In genomic region chr6:29022115-29022514, GRCm38 (mm10) we compare ENCODE assay signal across 29 mouse cellular contexts. TPM values are rescaled to one million over a fixed set of nuclear protein-coding genes. Genes with fewer than 3 reads are reported as not detected.
A peak's percentile ranks its signal among the peaks of the same experiment; 100 is the strongest.
DNase-seq lines count a peak whose midpoint lies in the region; ATAC-seq lines count a peak whose summit lies in the region.
"Had no signal": no experiment of that assay in that cellular context is flagged by ENCODE, and none has a peak within 500 bp of the region (broad histone marks: within the 10 kb centered on the region; RNA-seq: fewer than 3 reads in every experiment).

No protein-coding gene starts in this region.

- peak; percentile 66 for DNase-seq in heart, embryonic 10.5 days (ENCODE audit: low spot score)
- DNase-seq in heart, postnatal 4 days = no peak
- DNase-seq in kidney, adult 9 months = no peak
- peak; percentile 44 for DNase-seq in midbrain, embryonic 11.5 days (ENCODE audit: low spot score, missing footprints)
- DNase-seq: adrenal gland, adult 8-10 months; adrenal gland, postnatal 25 days; cerebellum, adult 18-20 months; cerebellum, adult 9-10 months; cerebellum, postnatal 14 days; gastrocnemius, adult 2 months; gastrocnemius, postnatal 14 days; heart, adult 11 months; heart, postnatal 10 days; heart, postnatal 36 days had no signal

- H3K4me2 ChIP-seq in kidney, embryonic 16.5 days (replicated peaks; ENCODE audit: low read depth, low read length) = no peak overlapping the region
- no peak overlapping the region for H3K4me2 ChIP-seq in midbrain, embryonic 11.5 days
- no peak overlapping the region for H3K4me2 ChIP-seq in midbrain, embryonic 13.5 days (replicated peaks)
- no peak overlapping the region for H3K4me2 ChIP-seq in hindbrain, embryonic 12.5 days (replicated peaks)
- H3K4me2 ChIP-seq: heart, embryonic 12.5 days; heart, embryonic 15.5 days; hindbrain, embryonic 15.5 days had no signal

- H3K27me3 ChIP-seq in heart, embryonic 10.5 days (ENCODE audit: insufficient read depth, poor library complexity, severe bottlenecking) = peaks cover 89% of the 10 kb centered on the region
- H3K27me3 ChIP-seq in kidney, embryonic 16.5 days (ENCODE audit: insufficient read depth, low read length) = peaks cover 7% of the 10 kb centered on the region; the same call in 1 of the 2 replicates
- H3K27me3 ChIP-seq in midbrain, embryonic 11.5 days (ENCODE audit: control insufficient read depth, insufficient read depth, low read length) = peaks cover 7% of the 10 kb centered on the region; the same call in 1 of the 2 replicates
- peaks cover 37% of the 10 kb centered on the region for H3K27me3 ChIP-seq in midbrain, embryonic 13.5 days
- H3K27me3 ChIP-seq in hindbrain, embryonic 12.5 days = peaks cover 42% of the 10 kb centered on the region

- peaks cover 8% of the 10 kb centered on the region; the same call in 1 of the 2 replicates for H3K4me1 ChIP-seq in heart, embryonic 10.5 days
- H3K4me1 ChIP-seq in kidney, embryonic 16.5 days (ENCODE audit: insufficient read depth, low read length) = peaks cover 13% of the 10 kb centered on the region; the same call in 1 of the 2 replicates
- H3K4me1 ChIP-seq in midbrain, embryonic 11.5 days (ENCODE audit: control insufficient read depth, insufficient read depth, low read length) = peaks cover 21% of the 10 kb centered on the region
- H3K4me1 ChIP-seq in midbrain, embryonic 13.5 days (replicated peaks) = peaks cover 22% of the 10 kb centered on the region
- peaks cover 11% of the 10 kb centered on the region for H3K4me1 ChIP-seq in hindbrain, embryonic 12.5 days

- no peaks in the 10 kb centered on the region for H3K9me3 ChIP-seq in heart, embryonic 10.5 days
- H3K9me3 ChIP-seq in kidney, embryonic 16.5 days (ENCODE audit: low read length) = no peaks in the 10 kb centered on the region
- H3K9me3 ChIP-seq in midbrain, embryonic 11.5 days (ENCODE audit: control insufficient read depth, low read length) = no peaks in the 10 kb centered on the region
- H3K9me3 ChIP-seq in midbrain, embryonic 13.5 days = no peaks in the 10 kb centered on the region
- H3K9me3 ChIP-seq in hindbrain, embryonic 12.5 days (replicated peaks) = no peaks in the 10 kb centered on the region
- H3K9me3 ChIP-seq: forebrain, embryonic 10.5 days; heart, embryonic 12.5 days; heart, embryonic 15.5 days; hindbrain, embryonic 15.5 days had no signal

- 53% methylated on average over 5 of the region's 5 CpGs for WGBS in heart, embryonic 10.5 days
- 43% methylated on average over 5 of the region's 5 CpGs for WGBS in kidney, embryonic 16.5 days
- 78% methylated on average over 5 of the region's 5 CpGs for WGBS in midbrain, embryonic 11.5 days
- 86% methylated on average over 5 of the region's 5 CpGs for WGBS in midbrain, embryonic 13.5 days
- WGBS in hindbrain, embryonic 12.5 days = 72% methylated on average over 5 of the region's 5 CpGs

- no peak overlapping the region for H3K9ac ChIP-seq in kidney, embryonic 16.5 days (replicated peaks; ENCODE audit: low read length)
- H3K9ac ChIP-seq in midbrain, embryonic 11.5 days (ENCODE audit: low read length) = no peak overlapping the region
- H3K9ac ChIP-seq in midbrain, embryonic 13.5 days (replicated peaks) = no peak overlapping the region
- no peak overlapping the region for H3K9ac ChIP-seq in hindbrain, embryonic 12.5 days
- H3K9ac ChIP-seq: heart, embryonic 12.5 days; heart, embryonic 15.5 days; hindbrain, embryonic 15.5 days had no signal

- H3K4me3 ChIP-seq in heart, embryonic 10.5 days = no peak overlapping the region
- no peak overlapping the region for H3K4me3 ChIP-seq in kidney, embryonic 16.5 days (ENCODE audit: low read length)
- no peak overlapping the region for H3K4me3 ChIP-seq in midbrain, embryonic 11.5 days (ENCODE audit: low read depth, low read length)
- no peak overlapping the region for H3K4me3 ChIP-seq in midbrain, embryonic 13.5 days (replicated peaks)
- no peak overlapping the region for H3K4me3 ChIP-seq in hindbrain, embryonic 12.5 days
- H3K4me3 ChIP-seq: forebrain, embryonic 10.5 days; gastrocnemius, adult 2 months; heart, embryonic 12.5 days; heart, embryonic 15.5 days; hindbrain, embryonic 15.5 days had no signal

- ATAC-seq in kidney, embryonic 16.5 days (ENCODE audit: low FRiP score, low TSS enrichment) = peak; percentile 64; the same call in 1 of the 2 replicates
- no peak for ATAC-seq in midbrain, embryonic 11.5 days (ENCODE audit: low FRiP score)
- ATAC-seq in midbrain, embryonic 13.5 days = no peak
- ATAC-seq in hindbrain, embryonic 12.5 days (ENCODE audit: low FRiP score) = no peak
- ATAC-seq: activated CD4-positive, CD25-positive, alpha-beta regulatory T cell, adult 4 months; CD4-positive, CD25-positive, alpha-beta regulatory T cell, adult 4 months; forebrain, embryonic 14.5 days had no signal

- no peaks in the 10 kb centered on the region for H3K36me3 ChIP-seq in heart, embryonic 10.5 days
- no peaks in the 10 kb centered on the region for H3K36me3 ChIP-seq in kidney, embryonic 16.5 days (ENCODE audit: insufficient read depth, low read length)
- no peaks in the 10 kb centered on the region for H3K36me3 ChIP-seq in midbrain, embryonic 11.5 days (ENCODE audit: control insufficient read depth, insufficient read depth, low read length)
- H3K36me3 ChIP-seq in midbrain, embryonic 13.5 days = no peaks in the 10 kb centered on the region
- no peaks in the 10 kb centered on the region for H3K36me3 ChIP-seq in hindbrain, embryonic 12.5 days
- H3K36me3 ChIP-seq: forebrain, embryonic 10.5 days; heart, embryonic 12.5 days; heart, embryonic 15.5 days; hindbrain, embryonic 15.5 days had no signal

- H3K27ac ChIP-seq in heart, embryonic 10.5 days = no peak overlapping the region
- no peak overlapping the region for H3K27ac ChIP-seq in kidney, embryonic 16.5 days (ENCODE audit: low read length)
- H3K27ac ChIP-seq in midbrain, embryonic 11.5 days (ENCODE audit: low read depth, low read length) = no peak overlapping the region
- no peak overlapping the region for H3K27ac ChIP-seq in midbrain, embryonic 13.5 days
- no peak overlapping the region for H3K27ac ChIP-seq in hindbrain, embryonic 12.5 days
- H3K27ac ChIP-seq: forebrain, embryonic 10.5 days; gastrocnemius, adult 2 months; heart, embryonic 15.5 days; hindbrain, embryonic 15.5 days had no signal

RNA-seq across cellular contexts. Expression of gene Lep, which starts 37.9 kb away (rescaled TPM):
- polyA plus RNA-seq in heart, embryonic 10.5 days (2016; fragmentation: Nextera tagmentation; extraction: Ambion mirVana) = not detected in 2 replicates
- total RNA-seq in heart, postnatal 4 days (2021) = under 1 TPM in 1 of 2 experiments, not detected in 1; 0.29 TPM
- not detected in 2 replicates for polyA plus RNA-seq in kidney, embryonic 16.5 days (2015; fragmentation: Nextera tagmentation; extraction: Ambion mirVana)
- not detected in 2 replicates for polyA plus RNA-seq in midbrain, embryonic 11.5 days (2014; fragmentation: Nextera tagmentation; extraction: Ambion mirVana)
- not detected in 2 replicates for polyA plus RNA-seq in midbrain, embryonic 13.5 days (2015; fragmentation: Nextera tagmentation; extraction: Ambion mirVana)
- not detected in 2 replicates for polyA plus RNA-seq in hindbrain, embryonic 12.5 days (2016; fragmentation: Nextera tagmentation; extraction: Ambion mirVana)
- total RNA-seq: ES-E14 had no signal
- polyA plus RNA-seq: activated CD4-positive, CD25-positive, alpha-beta regulatory T cell, adult 4 months; C2C12; CD4-positive, CD25-positive, alpha-beta regulatory T cell, adult 4 months; embryonic facial prominence, embryonic 11.5 days; forebrain, embryonic 10.5 days; forebrain, embryonic 14.5 days; heart, embryonic 12.5 days; heart, embryonic 15.5 days; hindbrain, embryonic 11.5 days; hindbrain, embryonic 15.5 days; intestine, embryonic 14.5 days had no signal

Comparison
In these comparisons a context has a peak if more than half of its experiments do, and no peak if none do; other contexts are left out.
1. DNase-seq: peak in heart, embryonic 10.5 days (single experiment) and midbrain, embryonic 11.5 days (single experiment); none in heart, postnatal 4 days (single experiment) and kidney, adult 9 months (single experiment).